Mouse (Mus musculus) megakaryocyte, adult 5-6 weeks (primary cell): ENCODE measurements around the gene Trpv5. TPM values are rescaled to one million over a fixed set of nuclear protein-coding genes. Genes with fewer than 3 reads are reported as not detected.

Source experiments
- total RNA-seq, 2 experiments: library from RNA; stranded (forward) in 1 of 2; stranded (reverse) in 1 of 2; fragments of 153-499, 151-499 nt in 1 of 2; fragments of 221-1000, 200-1000 nt in 1 of 2; gene quantifications; 2 replicates each; pipeline versions ENCODE4 v1.2.3 to v1.2.4; 2015 to 2017

Trpv5 gene
- total RNA-seq, 2 experiments from 2014 or later, result not detected

Other genes starting within 250 kb of the Trpv5 start
- gene Gm10334, start 234.6 kb downstream of the Trpv5 start, total RNA-seq (2015), result not detected in 2 replicates
- gene Gm10334, start 234.6 kb downstream of the Trpv5 start, total RNA-seq (2017), result not detected in 2 replicates
- gene Prss1, start 221.8 kb downstream of the Trpv5 start, total RNA-seq (2015), result not detected in 2 replicates
- not detected in 2 replicates for gene Prss1, start 221.8 kb downstream of the Trpv5 start, total RNA-seq (2017)
- gene Prss2, start 159.0 kb downstream of the Trpv5 start, total RNA-seq (2015), result 0.41 TPM in 1 of 2 replicates, not detected in the other
- not detected in 2 replicates for gene Prss2, start 159.0 kb downstream of the Trpv5 start, total RNA-seq (2017)
- 0.67 and 1.3 TPM in 2 replicates for gene Ephb6, start 75.3 kb downstream of the Trpv5 start, total RNA-seq (2015)
- gene Ephb6, start 75.3 kb downstream of the Trpv5 start, total RNA-seq (2017), result 1.2 and 2.0 TPM in 2 replicates
- not detected in 2 replicates for gene Trpv6, start 44.4 kb downstream of the Trpv5 start, total RNA-seq (2015)
- not detected in 2 replicates for gene Trpv6, start 44.4 kb downstream of the Trpv5 start, total RNA-seq (2017)
- gene Llcfc1, start 3.7 kb upstream of the Trpv5 start, total RNA-seq (2015), result not detected in 2 replicates
- not detected in 2 replicates for gene Llcfc1, start 3.7 kb upstream of the Trpv5 start, total RNA-seq (2017)
- gene Kel, start 23.6 kb upstream of the Trpv5 start, total RNA-seq (2015), result 1.3 and 11.0 TPM in 2 replicates
- 0.99 and 3.1 TPM in 2 replicates for gene Kel, start 23.6 kb upstream of the Trpv5 start, total RNA-seq (2017)
- not detected in 2 replicates for gene Olfr459, start 94.4 kb upstream of the Trpv5 start, total RNA-seq (2015)
- gene Olfr459, start 94.4 kb upstream of the Trpv5 start, total RNA-seq (2017), result not detected in 2 replicates
- gene Pip, start 166.8 kb upstream of the Trpv5 start, total RNA-seq (2015), result not detected in 2 replicates
- gene Pip, start 166.8 kb upstream of the Trpv5 start, total RNA-seq (2017), result not detected in 2 replicates
- not detected in 2 replicates for gene Sval2, start 172.2 kb upstream of the Trpv5 start, total RNA-seq (2015)
- gene Sval2, start 172.2 kb upstream of the Trpv5 start, total RNA-seq (2017), result not detected in 2 replicates